Mouse (Mus musculus) erythroblast, embryonic 14.5 days (primary cell): ENCODE results near the gene Map3k4. TPM values are rescaled to one million over a fixed set of nuclear protein-coding genes. Genes with fewer than 3 reads are reported as not detected.

ENCODE experiments used
- H3K27me3 ChIP-seq: 2 replicates; pipeline ENCODE4 v1.6.1; 2012; ENCODE audit warnings: inconsistent platforms; ENCODE audit not compliant: control insufficient read depth
- H3K36me3 ChIP-seq: 2 replicates; pipeline ENCODE4 v1.6.1; 2012; ENCODE audit warnings: mild to moderate bottlenecking, inconsistent platforms; ENCODE audit not compliant: control insufficient read depth
- H3K4me1 ChIP-seq: 2 replicates; pipeline ENCODE4 v1.6.1; 2012; ENCODE audit warnings: inconsistent platforms; ENCODE audit not compliant: control insufficient read depth
- H3K4me3 ChIP-seq: replicated peaks from 2 replicates; pipeline ENCODE3; 2012; ENCODE audit warnings: moderate library complexity, mild to moderate bottlenecking, inconsistent platforms
- H3K9me3 ChIP-seq: 2 replicates; pipeline ENCODE4 v1.6.1; 2012; ENCODE audit warnings: low read length, inconsistent platforms, mixed read lengths; ENCODE audit not compliant: control insufficient read depth
- GATA1 ChIP-seq: IDR thresholded peaks from 2 replicates; pipeline ENCODE4 v1.6.1; 2012; ENCODE audit warnings: low read length, inconsistent platforms, mixed read lengths
- TAL1 ChIP-seq: IDR thresholded peaks from 3 replicates; pipeline ENCODE4 v1.6.1; 2012; ENCODE audit warnings: low read length, inconsistent platforms, mixed read lengths
- polyA plus RNA-seq: library from polyadenylated mRNA; stranded (reverse); fragments of >175 nt; gene quantifications from 2 replicates; pipeline ENCODE4 v1.2.3, GENCODE M21; 2012

Map3k4 gene
- polyA plus RNA-seq, 1 experiment = 0.93 TPM

DNA sequence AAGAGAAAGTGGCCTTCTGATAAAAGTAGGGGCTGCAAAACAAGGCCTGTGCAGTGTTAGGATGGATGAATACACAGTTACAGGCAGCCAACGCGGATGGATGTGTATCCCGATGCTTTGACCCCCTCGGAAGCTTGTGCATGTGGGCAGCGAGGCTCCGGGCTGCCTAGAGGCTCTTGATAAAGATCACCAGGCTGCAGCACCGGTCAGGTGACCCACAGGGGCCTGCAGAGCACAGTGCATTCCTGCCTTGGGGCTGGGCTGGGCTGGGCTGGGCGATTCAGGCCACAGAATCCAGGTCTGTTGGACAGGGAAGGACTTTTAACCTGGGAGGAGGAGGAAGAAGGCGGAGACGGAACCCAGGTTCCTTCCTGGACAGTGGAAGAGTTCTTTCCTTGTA, 123.0 kb downstream of the Map3k4 start:
- TF ChIP-seq GATA1 (no peak), TAL1 (no peak)
- no peak overlapping the region for H3K4me3 ChIP-seq
- H3K9me3 ChIP-seq = no peaks in the 10 kb centered on the region; the same call in 1 of the 2 replicates
- peaks cover 98% of the 10 kb centered on the region for H3K36me3 ChIP-seq
- peaks cover 95% of the 10 kb centered on the region for H3K4me1 ChIP-seq
- no peaks in the 10 kb centered on the region for H3K27me3 ChIP-seq

DNA sequence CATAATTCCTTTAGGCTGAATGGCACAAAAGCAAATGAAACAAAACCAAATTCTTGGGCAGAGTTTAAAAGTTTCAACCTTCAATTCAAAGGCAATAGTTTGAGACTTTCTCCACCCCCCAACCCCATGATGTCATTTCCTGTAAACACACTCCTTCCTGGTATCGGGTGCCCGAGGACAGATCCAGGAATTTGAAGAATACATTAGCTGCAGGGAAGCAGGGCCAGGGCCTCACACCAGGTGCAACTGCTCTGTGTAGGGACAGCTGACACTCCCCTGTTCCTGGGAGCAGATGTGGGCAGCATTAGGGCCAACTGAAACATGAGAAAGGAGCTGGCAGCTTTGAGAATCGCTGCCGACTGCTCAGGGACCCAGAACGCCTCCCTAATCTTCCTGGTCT, 123.5 kb downstream of the Map3k4 start:
- Histone ChIP-seq H3K4me3 (no peak overlapping the region), H3K4me1 (peaks cover 95% of the 10 kb centered on the region), H3K9me3 (no peaks in the 10 kb centered on the region; the same call in 1 of the 2 replicates), H3K36me3 (peaks cover 98% of the 10 kb centered on the region), H3K27me3 (no peaks in the 10 kb centered on the region)
- TF ChIP-seq GATA1 (no peak), TAL1 (no peak)

DNA sequence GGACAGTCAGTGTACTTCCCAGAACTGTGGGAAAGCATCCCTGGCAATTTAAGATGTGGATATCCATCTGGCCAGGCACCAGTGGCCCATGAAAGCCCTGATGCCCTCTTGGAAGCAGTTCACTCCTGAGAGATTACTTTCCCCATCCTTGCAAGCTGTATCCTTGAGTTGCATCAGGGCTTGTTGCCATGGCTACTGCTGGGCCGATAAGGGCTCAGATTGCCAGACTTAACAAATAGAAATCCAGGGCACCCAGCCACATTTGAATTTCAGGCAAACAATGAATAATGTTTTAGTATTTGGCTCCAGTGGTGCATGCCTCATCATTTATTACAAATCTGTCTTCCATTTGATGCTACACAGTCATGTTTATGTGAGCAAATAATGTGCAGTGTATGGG, 130.8 kb downstream of the Map3k4 start:
- Histone ChIP-seq H3K27me3 (no peaks in the 10 kb centered on the region), H3K9me3 (peaks cover 6% of the 10 kb centered on the region), H3K4me3 (no peak overlapping the region), H3K4me1 (peaks cover 92% of the 10 kb centered on the region), H3K36me3 (peaks cover 92% of the 10 kb centered on the region)
- TF ChIP-seq TAL1 = no peak
- no peak for TF ChIP-seq GATA1

DNA sequence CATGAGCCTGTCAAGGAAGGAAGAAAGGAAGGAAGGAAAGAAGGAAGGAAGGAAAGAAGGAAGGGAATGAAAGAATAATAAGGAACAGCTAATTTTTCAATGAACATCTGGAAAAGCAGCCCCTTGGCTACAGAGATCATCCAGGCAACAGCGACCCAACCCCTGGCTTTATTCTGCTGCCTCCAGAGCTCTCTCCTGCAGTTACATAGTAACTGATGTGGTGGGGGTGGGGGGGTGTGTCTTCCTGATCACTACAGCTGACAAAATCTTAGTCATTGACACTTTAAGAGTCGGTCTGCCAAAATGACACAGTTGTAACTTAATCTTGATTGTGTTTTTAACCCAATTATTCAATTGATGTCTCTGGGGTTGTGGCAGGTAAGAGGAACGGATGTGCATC, 132.3 kb downstream of the Map3k4 start:
- Histone ChIP-seq H3K27me3 (no peaks in the 10 kb centered on the region), H3K4me3 (peak overlapping the region; percentile 34), H3K36me3 (peaks cover 92% of the 10 kb centered on the region), H3K4me1 (peaks cover 93% of the 10 kb centered on the region), H3K9me3 (peaks cover 6% of the 10 kb centered on the region)
- TF ChIP-seq TAL1 (no peak), GATA1 (no peak)

DNA sequence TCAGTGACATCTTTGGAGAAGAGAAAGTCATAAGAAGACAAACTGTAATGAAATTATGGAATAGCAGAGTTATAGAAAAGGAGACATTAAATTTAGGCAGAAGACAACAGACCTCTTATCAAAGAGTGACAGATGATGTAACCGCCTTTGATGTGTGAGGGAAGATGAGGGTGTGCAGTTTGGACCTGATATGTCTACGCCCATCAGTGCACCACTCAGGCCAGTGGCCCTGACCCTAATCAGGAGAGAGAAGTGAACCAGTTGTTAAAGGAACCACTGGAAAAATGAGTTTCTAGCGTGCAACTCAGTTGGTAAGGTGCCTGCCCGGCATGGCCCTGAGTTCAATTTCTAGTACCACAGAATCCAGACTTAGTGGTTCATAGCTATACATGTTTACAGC, 132.7 kb downstream of the Map3k4 start:
- H3K9me3 ChIP-seq = peaks cover 6% of the 10 kb centered on the region
- no peaks in the 10 kb centered on the region for H3K27me3 ChIP-seq
- peaks cover 92% of the 10 kb centered on the region for H3K36me3 ChIP-seq
- H3K4me1 ChIP-seq = peaks cover 93% of the 10 kb centered on the region
- H3K4me3 ChIP-seq = peak overlapping the region; percentile 34
- TF ChIP-seq TAL1 = peak; percentile 72
- TF ChIP-seq GATA1 = peak; percentile 71

DNA sequence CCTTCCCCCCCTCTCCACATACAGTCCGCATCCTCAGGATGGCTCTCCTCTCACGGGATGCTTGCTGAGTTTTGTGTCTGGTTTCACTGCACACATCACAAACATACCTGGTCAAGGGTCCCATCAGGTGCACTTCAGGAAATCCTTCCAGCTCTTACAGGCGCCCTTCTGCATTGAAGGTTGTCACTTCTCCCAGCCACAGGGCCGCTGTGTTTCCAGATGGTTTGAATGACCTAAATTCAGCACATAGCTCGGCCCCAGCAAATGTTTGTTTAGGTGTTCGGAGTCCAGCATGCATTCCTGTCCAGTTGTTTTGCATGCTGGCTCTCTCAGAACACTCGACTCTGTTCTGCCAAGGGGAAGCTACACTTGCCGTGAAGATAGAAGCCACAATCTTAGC, 134.3 kb downstream of the Map3k4 start:
- peaks cover 94% of the 10 kb centered on the region for H3K4me1 ChIP-seq
- no peaks in the 10 kb centered on the region for H3K27me3 ChIP-seq
- no peak for TF ChIP-seq TAL1
- no peak for TF ChIP-seq GATA1
- peaks cover 6% of the 10 kb centered on the region for H3K9me3 ChIP-seq
- no peak overlapping the region for H3K4me3 ChIP-seq
- peaks cover 93% of the 10 kb centered on the region for H3K36me3 ChIP-seq

DNA sequence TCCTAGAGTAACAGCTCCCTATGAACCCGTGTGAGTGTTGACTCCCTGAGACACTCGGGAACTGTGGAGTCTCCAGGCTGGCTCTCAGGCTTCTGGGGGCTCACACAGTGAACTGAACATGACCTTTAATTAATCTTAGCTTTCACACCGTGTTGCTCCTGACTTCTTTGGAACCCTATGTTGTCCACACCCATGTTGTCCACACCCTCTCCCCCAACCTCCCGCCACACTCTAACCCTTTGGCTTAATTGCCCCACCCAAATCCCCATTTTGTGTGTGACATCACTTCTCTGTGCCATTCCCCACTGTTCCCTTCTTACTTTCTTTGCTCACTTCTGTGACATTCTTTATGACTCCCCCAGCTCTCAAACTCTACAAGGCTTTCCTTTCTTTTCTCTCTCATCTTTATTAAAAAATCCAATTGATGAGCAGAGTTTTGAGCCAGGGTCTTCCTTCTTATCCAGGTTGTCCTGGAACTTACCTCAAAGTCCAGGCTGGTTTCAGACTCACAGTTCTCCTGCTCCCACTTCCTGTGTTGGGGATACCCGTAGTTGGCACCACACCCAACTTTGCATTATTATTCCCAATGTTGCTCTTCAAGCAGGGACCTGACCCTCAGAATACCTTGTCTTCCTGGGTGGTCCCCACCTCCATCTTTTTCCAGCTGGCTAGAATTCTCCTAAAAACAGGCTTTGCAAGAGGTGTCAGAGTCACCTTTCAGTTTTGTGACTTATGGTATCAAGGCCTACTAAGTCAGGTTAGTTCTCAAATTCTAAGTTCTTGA, 135.7 kb downstream of the Map3k4 start:
- peaks cover 97% of the 10 kb centered on the region for H3K4me1 ChIP-seq
- H3K9me3 ChIP-seq = no peaks in the 10 kb centered on the region
- TF ChIP-seq TAL1 = no peak
- TF ChIP-seq GATA1 = no peak
- peak overlapping the region; percentile 2 for H3K4me3 ChIP-seq
- no peaks in the 10 kb centered on the region for H3K27me3 ChIP-seq
- H3K36me3 ChIP-seq = peaks cover 94% of the 10 kb centered on the region

DNA sequence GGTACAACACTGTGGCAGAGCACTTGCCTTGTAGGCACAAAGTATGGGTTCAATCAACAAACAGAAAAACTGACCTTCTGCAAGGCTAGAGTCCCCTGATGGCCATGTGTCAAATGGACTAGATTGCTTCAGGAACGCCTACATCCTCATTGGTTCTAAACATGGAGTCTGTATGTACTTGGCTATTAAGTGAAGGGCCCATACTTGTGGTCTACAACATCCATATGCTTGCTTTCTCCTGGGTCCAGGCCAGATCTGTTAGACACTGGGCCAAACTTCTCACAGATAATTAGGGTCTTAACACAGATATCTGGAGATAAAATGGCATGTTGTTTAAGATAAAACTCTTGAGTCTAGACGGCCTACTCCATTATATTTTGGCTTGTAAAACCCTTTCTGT, 138.8 kb downstream of the Map3k4 start:
- no peak for TF ChIP-seq TAL1
- TF ChIP-seq GATA1 = no peak
- no peak overlapping the region for H3K4me3 ChIP-seq
- no peaks in the 10 kb centered on the region for H3K27me3 ChIP-seq
- peaks cover 99% of the 10 kb centered on the region for H3K36me3 ChIP-seq
- H3K4me1 ChIP-seq = peaks cover 86% of the 10 kb centered on the region
- H3K9me3 ChIP-seq = peaks cover 4% of the 10 kb centered on the region

DNA sequence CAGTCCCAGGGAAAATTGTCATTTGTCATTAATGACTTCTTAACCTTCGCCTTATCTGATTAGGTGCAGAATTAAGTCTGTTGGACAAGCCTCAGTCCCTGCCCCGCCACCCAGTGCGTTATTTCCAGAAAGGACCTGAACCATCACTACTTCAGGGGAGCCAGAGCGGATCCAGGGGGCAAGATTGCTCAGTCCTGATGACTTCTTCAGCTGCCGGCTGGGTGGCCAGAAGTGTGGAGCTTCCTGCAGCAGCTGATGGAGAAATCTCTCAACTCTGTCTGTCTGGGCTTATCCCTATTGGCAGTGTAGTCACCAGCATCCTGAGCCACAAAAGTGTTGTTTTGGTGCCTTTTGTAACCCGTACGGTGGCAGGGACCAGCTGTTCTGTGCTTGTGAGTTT, 139.3 kb downstream of the Map3k4 start:
- Histone ChIP-seq H3K36me3 (peaks cover 100% of the 10 kb centered on the region), H3K27me3 (no peaks in the 10 kb centered on the region), H3K4me3 (no peak overlapping the region), H3K4me1 (peaks cover 86% of the 10 kb centered on the region), H3K9me3 (peaks cover 4% of the 10 kb centered on the region)
- TF ChIP-seq GATA1 (peak; percentile 40; the same call in 1 of the 2 replicates), TAL1 (no peak)

Other genes with a start within 250 kb of the Map3k4 start
- gene Agpat4, start 200.1 kb downstream of the Map3k4 start, polyA plus RNA-seq = 7.2 and 7.6 TPM in 2 replicates
- gene Plg, start 59.8 kb upstream of the Map3k4 start, polyA plus RNA-seq = 0.23 and 0.27 TPM in 2 replicates
- gene Slc22a3, start 188.9 kb upstream of the Map3k4 start, polyA plus RNA-seq = 0.01 TPM in 1 of 2 replicates, not detected in the other